Mouse (Mus musculus) liver, embryonic 16.5 days (tissue): ENCODE results near the gene Gm10644. TPM values are rescaled to one million over a fixed set of nuclear protein-coding genes. Genes with fewer than 3 reads are reported as not detected.

Experiments used
- microRNA-seq: library from miRNA; unstranded; fragments of <30 nt; microRNA quantifications from one replicate; pipeline ENCODE4, GENCODE M21; 2016
- polyA plus RNA-seq: library from polyadenylated mRNA; unstranded; fragments of >200 nt; fragmentation: Nextera tagmentation; extraction: Ambion mirVana; gene quantifications from 2 replicates; pipeline ENCODE4 v1.2.1, GENCODE M21; 2015

Gene Gm10644
- polyA plus RNA-seq, 1 experiment from 2014 or later, result 0.41 TPM

Small RNA genes lying within 50 kb of the gene (microRNA-seq; reads per million reads assigned to microRNA genes)
- gene Gm44330, result not detected
- gene Gm44450, result not detected

Other genes starting within 250 kb of the Gm10644 start
- gene Ddx39, start 240.0 kb downstream of the Gm10644 start, polyA plus RNA-seq, result 149 and 167 TPM in 2 replicates
- gene Adgre5, start 213.9 kb downstream of the Gm10644 start, polyA plus RNA-seq, result 16.2 and 18.3 TPM in 2 replicates
- 0.86 and 1.2 TPM in 2 replicates for gene Adgrl1, start 55.1 kb downstream of the Gm10644 start, polyA plus RNA-seq
- gene Asf1b, start 302 bp upstream of the Gm10644 start, polyA plus RNA-seq, result 108 and 110 TPM in 2 replicates
- 29.8 and 39.9 TPM in 2 replicates for gene Prkaca, start 17.8 kb upstream of the Gm10644 start, polyA plus RNA-seq
- gene Samd1, start 42.5 kb upstream of the Gm10644 start, polyA plus RNA-seq, result 3.6 and 3.9 TPM in 2 replicates
- gene 1700067K01Rik, start 46.3 kb upstream of the Gm10644 start, polyA plus RNA-seq, result 0.56 and 0.58 TPM in 2 replicates
- gene 2210011C24Rik, start 57.0 kb upstream of the Gm10644 start, polyA plus RNA-seq, result 0.13 TPM in 1 of 2 replicates, not detected in the other
- 0.15 TPM in 1 of 2 replicates, not detected in the other for gene Palm3, start 66.3 kb upstream of the Gm10644 start, polyA plus RNA-seq
- gene Il27ra, start 87.4 kb upstream of the Gm10644 start, polyA plus RNA-seq, result 0.87 and 1.0 TPM in 2 replicates
- gene Rln3, start 89.8 kb upstream of the Gm10644 start, polyA plus RNA-seq, result 0.15 TPM in 1 of 2 replicates, not detected in the other
- gene Gm10643, start 109.9 kb upstream of the Gm10644 start, polyA plus RNA-seq, result 0.08 and 0.32 TPM in 2 replicates
- gene Rfx1, start 111.6 kb upstream of the Gm10644 start, polyA plus RNA-seq, result 2.0 and 2.7 TPM in 2 replicates
- 2.4 and 3.0 TPM in 2 replicates for gene Dcaf15, start 149.6 kb upstream of the Gm10644 start, polyA plus RNA-seq
- 0.04 TPM in 1 of 2 replicates, not detected in the other for gene Podnl1, start 170.8 kb upstream of the Gm10644 start, polyA plus RNA-seq
- 5.3 and 5.8 TPM in 2 replicates for gene Cc2d1a, start 192.7 kb upstream of the Gm10644 start, polyA plus RNA-seq
- gene 4930432K21Rik, start 192.8 kb upstream of the Gm10644 start, polyA plus RNA-seq, result 0.26 and 0.28 TPM in 2 replicates
- gene Nanos3, start 230.0 kb upstream of the Gm10644 start, polyA plus RNA-seq, result not detected in 2 replicates